Mouse (Mus musculus) heart, postnatal 0 days (tissue): ENCODE results near the gene Cecr2. TPM values are rescaled to one million over a fixed set of nuclear protein-coding genes. Genes with fewer than 3 reads are reported as not detected.
A peak's percentile ranks its signal among the peaks of the same experiment; 100 is the strongest.

ENCODE experiments used
- ATAC-seq: fragments of 200-750 bp; cut with Nextera tagmentation; 2 replicates; pipeline ENCODE4 v1.8.0; 2017; ENCODE audit warnings: low read depth, moderate number of reproducible peaks, moderate library complexity; ENCODE audit not compliant: insufficient read depth
- DNase-seq: peaks from one replicate; pipeline ENCODE4 v3.0.0-alpha.2; 2016; ENCODE audit warnings: low spot score
- H3K27ac ChIP-seq: fragments of 300-500 bp; sonication (generic); 2 replicates; pipeline ENCODE4 v1.5.1; 2014; ENCODE audit warnings: low read depth, mild to moderate bottlenecking
- H3K27me3 ChIP-seq: fragments of 300-500 bp; sonication (generic); 2 replicates; pipeline ENCODE4 v1.6.1; 2014; ENCODE audit warnings: low read length, mixed read lengths; ENCODE audit not compliant: control insufficient read depth, insufficient read depth
- H3K36me3 ChIP-seq: fragments of 300-500 bp; sonication (generic); replicated peaks from 2 replicates; pipeline ENCODE4 v1.6.1; 2014; ENCODE audit warnings: low read length, mixed read lengths; ENCODE audit not compliant: control insufficient read depth, insufficient read depth
- H3K4me1 ChIP-seq: fragments of 300-500 bp; sonication (generic); 2 replicates; pipeline ENCODE4 v1.6.1; 2014; ENCODE audit warnings: antibody characterized with exemption; ENCODE audit not compliant: control insufficient read depth, insufficient read depth
- H3K4me2 ChIP-seq: fragments of 300-500 bp; sonication (generic); 2 replicates; pipeline ENCODE4 v1.6.1; 2014; ENCODE audit warnings: low read depth, mild to moderate bottlenecking, low read length, moderate library complexity
- H3K4me3 ChIP-seq: fragments of 300-500 bp; sonication (generic); 2 replicates; pipeline ENCODE4 v1.5.1; 2014; ENCODE audit warnings: low read depth, low read length
- H3K9ac ChIP-seq: fragments of 300-500 bp; sonication (generic); replicated peaks from 2 replicates; pipeline ENCODE4 v1.6.1; 2014; ENCODE audit warnings: low read depth, low read length, mixed read lengths
- H3K9me3 ChIP-seq: fragments of 300-500 bp; sonication (generic); replicated peaks from 2 replicates; pipeline ENCODE4 v1.6.1; 2016; ENCODE audit warnings: low read length; ENCODE audit not compliant: control insufficient read depth
- CTCF ChIP-seq: IDR thresholded peaks from 2 replicates; pipeline ENCODE4 v1.5.1; 2016; ENCODE audit warnings: antibody characterized with exemption, control low read depth, low read depth
- EP300 ChIP-seq: IDR thresholded peaks from 2 replicates; pipeline ENCODE4 v1.6.1; 2016; ENCODE audit warnings: antibody characterized with exemption, low read depth
- WGBS: fragments of 180-500 bp; shearing (Covaris S2); extraction: QIAGEN DNeasy Blood & Tissue Kit; methylation state at CpG from one replicate; pipeline ENCODE4 v1.1.7; 2014; 5-methylcytosine and 5-hydroxymethylcytosine counted together
- polyA plus RNA-seq: library from polyadenylated mRNA; unstranded; fragments of >200 nt; fragmentation: Nextera tagmentation; extraction: Ambion mirVana; gene quantifications from 2 replicates; pipeline ENCODE4 v1.2.1, GENCODE M21; 2015
- total RNA-seq: library from RNA; depleted of rRNA; stranded (reverse); fragments of >200 nt; gene quantifications from 2 replicates; pipeline ENCODE4 v1.2.3, GENCODE M21; 2014; ENCODE audit warnings: low replicate concordance

Gene Cecr2
- total and polyA plus RNA-seq, 2 experiments from 2014 or later: 0.87 to 5.8 TPM

DNA sequence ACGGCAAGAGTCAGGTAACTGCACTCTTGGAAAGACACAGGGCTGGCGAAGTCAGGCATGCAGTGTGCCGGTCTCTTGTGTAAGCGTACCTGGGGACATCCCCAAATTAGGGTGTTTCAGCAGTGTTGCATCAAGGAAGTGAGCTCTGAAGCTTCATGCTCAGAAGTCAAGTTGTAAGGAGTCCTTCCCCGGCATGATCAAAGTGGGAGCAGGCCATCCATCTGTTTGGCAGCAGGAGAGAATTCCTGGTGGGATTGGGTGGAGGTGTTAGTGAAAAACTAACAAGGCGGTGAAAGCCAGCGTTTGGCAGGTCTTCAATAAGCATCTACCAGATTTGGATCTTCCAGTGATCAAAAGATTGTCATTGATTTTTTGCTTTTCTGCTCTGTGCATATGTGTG lies 7.3 kb upstream of the Cecr2 start:
- no peaks in the 10 kb centered on the region for H3K4me1 ChIP-seq
- H3K27ac ChIP-seq: no peak overlapping the region
- H3K4me2 ChIP-seq: no peak overlapping the region
- H3K36me3 ChIP-seq: no peaks in the 10 kb centered on the region
- H3K9me3 ChIP-seq: no peaks in the 10 kb centered on the region
- no peak overlapping the region for H3K9ac ChIP-seq
- ATAC-seq (no peak), DNase-seq (no peak)
- H3K4me3 ChIP-seq: no peak overlapping the region
- H3K27me3 ChIP-seq: 0 out of 2 replicates have a peak, but pooled peaks cover 3% of the 10 kb centered on the region
- no peak for TF ChIP-seq EP300
- no peak for TF ChIP-seq CTCF
- WGBS: 60% methylated on average over 7 of the region's 7 CpGs

GRCm38 (mm10) chr6:120665415-120665815 lies 754 bp upstream of the Cecr2 start:
- Histone ChIP-seq H3K9me3 (no peaks in the 10 kb centered on the region), H3K4me1 (peaks cover 5% of the 10 kb centered on the region; the same call in 1 of the 2 replicates), H3K4me2 (peak overlapping the region; percentile 97), H3K4me3 (peak overlapping the region; percentile 90), H3K36me3 (no peaks in the 10 kb centered on the region), H3K27ac (peak overlapping the region; percentile 95), H3K27me3 (peaks cover 17% of the 10 kb centered on the region; the same call in 1 of the 2 replicates), H3K9ac (peak overlapping the region; percentile 84)
- DNase-seq (peak; percentile 60), ATAC-seq (peak; percentile 66)
- WGBS: 0% methylated on average over 21 of the region's 21 CpGs
- no peak for TF ChIP-seq EP300
- no peak for TF ChIP-seq CTCF

- Histone ChIP-seq H3K4me2 (peak overlapping the region; percentile 97), H3K4me1 (peaks cover 5% of the 10 kb centered on the region; the same call in 1 of the 2 replicates), H3K27me3 (peaks cover 17% of the 10 kb centered on the region; the same call in 1 of the 2 replicates), H3K36me3 (no peaks in the 10 kb centered on the region), H3K9ac (peak overlapping the region; percentile 84), H3K9me3 (no peaks in the 10 kb centered on the region), H3K27ac (peak overlapping the region; percentile 95), H3K4me3 (peak overlapping the region; percentile 90)
- WGBS: under 1% methylated on average over 71 of the region's 87 CpGs
- DNase-seq (peak; percentile 18), ATAC-seq (peak; percentile 9)
- TF ChIP-seq EP300 (no peak), CTCF (no peak)
These were observed 722 bp downstream of the Cecr2 start for GRCm38 (mm10) chr6:120666761-120667421.

DNA sequence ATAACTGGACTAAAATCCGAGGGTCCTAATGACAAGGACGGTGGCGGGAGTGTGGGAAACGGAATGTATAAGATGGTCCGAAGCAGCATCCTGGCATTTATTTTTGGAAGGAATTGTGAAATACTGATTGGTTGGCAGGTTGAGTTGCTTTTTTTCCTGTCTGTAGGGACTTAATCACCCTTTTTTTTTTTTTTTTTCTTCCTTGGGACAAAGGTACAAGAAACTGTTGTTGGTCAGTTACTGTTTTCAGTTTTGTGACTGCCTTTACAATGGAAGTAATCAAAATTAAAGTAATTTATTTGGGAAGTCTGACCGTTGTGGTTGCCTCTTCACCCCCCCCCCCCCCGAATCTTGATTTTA lies 1.2 kb downstream of the Cecr2 start:
- Histone ChIP-seq H3K4me2 (peak overlapping the region; percentile 97), H3K27me3 (peaks cover 17% of the 10 kb centered on the region; the same call in 1 of the 2 replicates), H3K4me1 (peaks cover 5% of the 10 kb centered on the region; the same call in 1 of the 2 replicates), H3K9me3 (no peaks in the 10 kb centered on the region), H3K36me3 (no peaks in the 10 kb centered on the region), H3K9ac (peak overlapping the region; percentile 84), H3K4me3 (peak overlapping the region; percentile 90), H3K27ac (peak overlapping the region; percentile 95)
- ATAC-seq: no peak
- TF ChIP-seq EP300: no peak
- TF ChIP-seq CTCF: no peak
- WGBS: 2% methylated on average over 7 of the region's 7 CpGs
- no peak for DNase-seq

DNA sequence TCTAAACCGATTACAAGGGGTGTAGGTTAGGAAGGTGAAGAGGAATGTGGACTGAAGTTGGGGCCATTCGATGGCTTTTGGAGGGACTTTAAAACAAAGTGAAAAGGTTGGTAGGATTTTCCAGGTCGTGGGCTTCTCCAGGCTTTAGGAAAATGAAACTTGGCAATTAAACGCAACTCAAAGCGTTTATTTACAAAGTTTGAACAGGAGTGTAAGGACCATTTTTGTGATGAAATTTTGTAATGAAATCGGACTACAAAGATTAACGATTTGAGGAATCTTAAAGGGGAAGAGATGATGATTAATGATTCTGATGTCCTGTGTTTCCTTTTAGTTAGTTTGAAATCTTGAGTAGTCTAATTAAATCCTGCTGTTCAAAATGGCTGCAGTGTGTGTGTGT lies 1.7 kb downstream of the Cecr2 start:
- TF ChIP-seq CTCF (no peak), EP300 (no peak)
- H3K27me3 ChIP-seq: peaks cover 17% of the 10 kb centered on the region; the same call in 1 of the 2 replicates
- WGBS: 34% methylated on average over 7 of the region's 7 CpGs
- H3K4me3 ChIP-seq: peak overlapping the region; percentile 90
- DNase-seq (peak; percentile 5), ATAC-seq (no peak)
- H3K27ac ChIP-seq: no peak overlapping the region
- peak overlapping the region; percentile 97 for H3K4me2 ChIP-seq
- H3K9me3 ChIP-seq: no peaks in the 10 kb centered on the region
- no peak overlapping the region for H3K9ac ChIP-seq
- peaks cover 5% of the 10 kb centered on the region; the same call in 1 of the 2 replicates for H3K4me1 ChIP-seq
- no peaks in the 10 kb centered on the region for H3K36me3 ChIP-seq

GRCm38 (mm10) chr6:120674121-120674520 lies 8.0 kb downstream of the Cecr2 start:
- H3K4me3 ChIP-seq: no peak overlapping the region
- no peaks in the 10 kb centered on the region for H3K4me1 ChIP-seq
- no peaks in the 10 kb centered on the region for H3K36me3 ChIP-seq
- peak; percentile 12 for DNase-seq
- no peak overlapping the region for H3K27ac ChIP-seq
- H3K4me2 ChIP-seq: no peak overlapping the region
- no peaks in the 10 kb centered on the region for H3K9me3 ChIP-seq
- no peak for ATAC-seq
- no peaks in the 10 kb centered on the region for H3K27me3 ChIP-seq
- H3K9ac ChIP-seq: no peak overlapping the region
- 43% methylated on average over 5 of the region's 5 CpGs for WGBS
- no peak for TF ChIP-seq EP300
- peak; percentile 47 for TF ChIP-seq CTCF
